Mouse (Mus musculus) urinary bladder, adult 18-20 months (tissue): ENCODE data around the gene Sdk2.

ENCODE experiments used
- DNase-seq, 2 experiments: peaks; one replicate each; pipeline ENCODE4 v3.0.0; 2022; ENCODE audit warnings: low spot score in 2 of 2, mixed read lengths in 2 of 2

The Sdk2 gene

DNA sequence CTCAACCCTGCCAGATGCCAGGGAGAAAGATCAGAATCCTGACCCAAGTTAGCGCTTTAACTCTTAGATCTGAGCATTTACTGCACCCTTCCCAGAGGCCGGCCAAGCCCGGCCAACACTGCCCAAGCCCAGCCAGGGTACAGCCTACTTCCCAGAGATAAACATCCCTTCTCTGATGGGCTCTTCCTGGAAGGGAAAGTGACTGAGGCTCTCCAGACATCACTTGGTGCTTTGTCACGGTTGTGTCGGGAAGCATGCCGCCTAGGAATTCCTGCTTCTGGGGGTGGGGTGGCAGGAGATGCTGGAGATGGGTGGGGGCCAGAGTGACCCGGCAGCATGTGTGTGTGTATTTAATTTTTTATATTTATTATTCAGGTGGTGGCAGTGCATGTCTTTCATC, 326.7 kb downstream of the Sdk2 start:
- DNase-seq, result no peak

DNA sequence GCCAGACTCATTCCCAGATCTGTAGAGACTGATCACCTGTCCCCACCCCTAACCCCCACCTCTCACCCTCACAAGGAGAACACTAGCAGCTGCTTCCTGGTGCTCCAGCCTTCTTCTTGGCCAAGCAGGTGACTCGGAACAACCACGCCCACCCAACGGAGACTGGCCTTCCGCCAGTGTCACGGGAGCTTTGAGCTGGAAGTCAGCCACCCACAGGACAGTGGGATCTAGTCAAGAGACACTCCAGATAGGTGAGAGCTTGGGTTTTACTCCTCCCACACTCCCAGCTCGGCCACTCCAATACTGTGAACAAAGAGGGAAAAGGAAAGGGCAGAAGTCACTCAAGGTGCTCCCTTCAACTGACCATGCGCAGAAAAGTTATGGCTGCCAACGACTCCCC, 327.6 kb downstream of the Sdk2 start:
- peak in 1 of 2 experiments; percentile 35 for DNase-seq

DNA sequence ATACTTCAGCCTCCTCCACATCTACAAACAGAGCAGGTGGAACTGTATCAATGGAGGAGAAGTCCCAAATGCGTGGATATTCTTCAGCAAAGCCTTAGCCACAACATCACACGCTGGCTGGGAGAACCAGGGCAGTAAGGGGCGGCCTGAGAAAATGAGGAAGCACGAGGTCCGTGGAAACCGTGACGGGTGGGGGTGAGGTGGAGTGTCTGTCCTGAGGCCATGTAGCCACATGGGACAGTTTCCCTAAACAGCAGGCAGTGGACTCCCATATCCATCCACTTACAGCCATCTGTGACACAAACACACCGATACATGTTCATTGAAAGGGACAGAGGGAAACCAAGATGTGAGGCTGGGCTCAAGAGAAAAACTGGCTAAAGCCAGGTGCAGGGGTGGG, 328.9 kb downstream of the Sdk2 start:
- no peak for DNase-seq

DNA sequence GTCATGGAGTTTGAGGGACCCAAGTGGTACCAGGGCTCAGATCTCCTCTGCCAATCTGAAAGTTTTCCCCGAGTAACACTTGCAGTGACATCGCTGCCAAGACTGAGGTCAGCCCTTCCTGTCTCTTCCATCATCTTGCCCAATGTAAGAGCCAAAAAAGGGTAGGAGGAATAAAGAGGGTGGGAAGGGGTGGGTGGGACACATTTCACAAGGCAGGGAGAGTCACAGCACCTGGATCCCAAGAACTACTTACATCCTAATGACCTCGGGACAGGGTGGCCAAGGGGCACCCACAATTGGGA, 329.3 kb downstream of the Sdk2 start:
- DNase-seq, result no peak

DNA sequence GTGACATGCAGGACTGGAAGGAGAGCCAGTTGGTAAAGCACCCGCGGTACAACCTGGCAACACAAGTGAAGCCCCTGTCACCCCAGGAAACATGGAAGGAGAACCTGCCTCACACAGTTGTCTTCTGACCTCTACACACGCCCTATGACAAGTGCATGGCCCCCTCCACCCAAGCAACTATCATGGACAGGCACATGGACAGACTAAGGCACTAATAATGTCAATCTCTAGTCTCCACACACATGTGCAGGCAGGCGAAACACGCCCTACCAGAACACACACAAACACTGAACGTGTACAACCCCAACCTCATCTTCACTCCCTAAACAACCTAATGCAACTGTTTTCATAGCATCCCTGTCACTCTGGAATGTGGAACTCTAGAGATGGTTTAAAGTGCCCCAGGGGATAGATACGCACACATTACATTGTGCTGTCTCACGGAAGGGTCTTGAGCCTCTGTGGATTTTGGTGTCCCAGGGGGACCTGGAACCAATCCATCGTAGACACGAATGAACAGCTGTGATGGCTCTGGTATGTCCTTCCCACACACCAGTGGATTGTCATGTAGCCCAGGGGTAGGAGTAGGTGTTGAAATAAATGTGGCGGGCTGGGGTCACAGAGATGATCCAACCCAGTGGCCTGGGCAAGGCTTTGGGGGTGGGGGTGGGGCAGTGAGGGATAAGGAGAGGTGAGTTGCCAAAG, 329.8 kb downstream of the Sdk2 start:
- no peak for DNase-seq

GRCm38 (mm10) chr11:113735151-113735550, 331.7 kb downstream of the Sdk2 start:
- no peak for DNase-seq

GRCm38 (mm10) chr11:113733631-113734364, 333.0 kb downstream of the Sdk2 start:
- DNase-seq, result peak; percentile 64 to 68

DNA sequence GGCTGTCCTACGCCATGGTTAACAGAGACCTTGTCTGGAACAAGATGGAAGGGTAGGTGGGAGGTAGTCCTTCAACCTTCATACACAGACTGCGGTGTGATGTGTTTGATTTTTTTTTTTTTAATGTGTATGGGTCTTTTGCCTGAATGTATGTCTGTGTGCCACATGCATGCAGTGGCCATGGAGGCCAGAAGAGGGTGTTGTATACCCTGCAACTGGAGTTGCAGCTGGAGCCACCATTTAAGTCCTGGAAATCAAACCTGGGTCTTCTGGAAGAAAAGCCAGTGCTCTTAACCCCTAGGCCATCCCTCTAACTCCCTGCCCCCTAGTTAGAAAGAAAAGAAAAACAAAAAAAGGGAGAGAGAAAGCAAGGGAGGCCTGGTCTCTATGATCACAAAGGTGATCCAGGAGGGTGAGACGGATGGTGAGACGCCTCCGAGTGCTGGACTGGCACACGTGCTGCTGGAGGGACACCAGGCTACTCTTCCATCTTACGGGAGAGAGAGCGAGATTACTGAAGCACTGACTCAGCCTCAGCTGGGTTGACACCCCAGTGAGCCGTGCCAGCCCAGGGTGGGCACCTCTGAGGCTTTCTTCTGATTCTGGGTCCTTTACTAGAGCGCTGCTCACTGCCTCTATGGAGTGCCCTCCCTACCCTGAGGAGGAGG, 334.8 kb downstream of the Sdk2 start:
- DNase-seq, result no peak

- no peak for DNase-seq
These were observed 336.0 kb downstream of the Sdk2 start for GRCm38 (mm10) chr11:113730879-113731278.

DNA sequence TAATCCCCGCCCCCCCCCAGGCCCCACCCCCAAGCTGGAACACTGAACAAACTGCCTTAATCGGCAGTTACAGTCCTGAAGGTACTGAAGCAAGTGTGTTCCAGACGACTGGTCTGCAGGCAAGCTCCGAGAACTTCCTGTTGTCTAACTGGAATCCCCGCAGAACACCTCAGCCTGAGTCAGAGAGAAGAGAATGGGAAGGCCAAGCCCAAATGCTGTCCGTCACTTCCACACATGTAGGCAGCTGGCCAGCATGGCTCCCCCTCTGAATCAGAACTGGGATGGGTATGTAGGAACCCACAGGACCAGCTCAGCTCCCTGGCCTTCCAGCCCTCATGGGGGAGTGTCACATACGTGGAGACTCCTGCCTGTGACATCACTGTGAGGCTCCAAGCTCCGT, 336.9 kb downstream of the Sdk2 start:
- DNase-seq, result peak in 1 of 2 experiments; percentile 49

DNA sequence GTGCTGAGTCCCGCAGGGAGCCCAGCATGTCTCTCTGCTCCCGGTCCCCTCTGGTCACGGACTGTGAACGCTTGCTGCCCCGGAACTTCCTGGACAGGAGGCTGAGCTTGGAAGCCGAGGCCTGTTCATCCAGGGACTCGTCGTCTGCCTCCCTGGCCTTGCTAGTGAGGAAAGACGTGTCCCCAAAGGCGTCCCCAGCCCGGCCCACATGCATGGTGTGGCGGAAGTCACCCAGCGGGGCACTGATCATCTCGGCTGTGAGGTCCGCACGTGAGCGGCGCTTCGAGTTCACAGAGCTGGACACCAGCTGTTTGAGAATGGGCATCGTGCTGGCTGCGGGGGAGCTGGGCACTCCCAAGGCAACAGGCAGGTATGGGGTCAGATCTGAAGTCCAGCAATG, 337.6 kb downstream of the Sdk2 start:
- no peak for DNase-seq

GRCm38 (mm10) chr11:113727992-113728391, 338.9 kb downstream of the Sdk2 start:
- no peak for DNase-seq

GRCm38 (mm10) chr11:113726994-113727888, 339.6 kb downstream of the Sdk2 start:
- no peak for DNase-seq
